Mouse (Mus musculus) embryonic facial prominence, embryonic 14.5 days (tissue): ENCODE results near the gene Il21r. TPM values are rescaled to one million over a fixed set of nuclear protein-coding genes. Genes with fewer than 3 reads are reported as not detected.

Experiments used
- ATAC-seq: fragments of 200-750 bp; cut with Nextera tagmentation; 2 replicates; pipeline ENCODE4 v1.8.0; 2017; ENCODE audit warnings: low read depth, moderate number of reproducible peaks, moderate TSS enrichment
- DNase-seq: peaks from one replicate; pipeline ENCODE4 v3.0.0-alpha.2; 2015; ENCODE audit warnings: low spot score
- H3K27ac ChIP-seq: fragments of 300-500 bp; sonication (generic); replicated peaks from 2 replicates; pipeline ENCODE4 v1.5.1; 2014; ENCODE audit warnings: low read depth, mild to moderate bottlenecking, low read length, moderate library complexity
- H3K27me3 ChIP-seq: fragments of 300-500 bp; sonication (generic); replicated peaks from 2 replicates; pipeline ENCODE4 v1.6.1; 2014; ENCODE audit warnings: low read length; ENCODE audit not compliant: control insufficient read depth, insufficient read depth
- H3K36me3 ChIP-seq: fragments of 300-500 bp; sonication (generic); 2 replicates; pipeline ENCODE4 v1.6.1; 2014; ENCODE audit warnings: low read length, mixed read lengths; ENCODE audit not compliant: control insufficient read depth, insufficient read depth
- H3K4me1 ChIP-seq: fragments of 300-500 bp; sonication (generic); 2 replicates; pipeline ENCODE4 v1.6.1; 2014; ENCODE audit warnings: antibody characterized with exemption, low read length; ENCODE audit not compliant: control insufficient read depth, insufficient read depth
- H3K4me2 ChIP-seq: fragments of 300-500 bp; sonication (generic); 2 replicates; pipeline ENCODE4 v1.6.1; 2014; ENCODE audit warnings: low read depth, mild to moderate bottlenecking, low read length, moderate library complexity, mixed read lengths
- H3K4me3 ChIP-seq: fragments of 300-500 bp; sonication (generic); 2 replicates; pipeline ENCODE4 v1.5.1; 2014; ENCODE audit warnings: low read depth, mild to moderate bottlenecking, low read length
- H3K9ac ChIP-seq: fragments of 300-500 bp; sonication (generic); 2 replicates; pipeline ENCODE4 v1.6.1; 2014; ENCODE audit warnings: low read depth, mild to moderate bottlenecking, low read length, moderate library complexity, mixed read lengths
- H3K9me3 ChIP-seq: fragments of 300-500 bp; sonication (generic); 2 replicates; pipeline ENCODE4 v1.6.1; 2016; ENCODE audit warnings: low read length; ENCODE audit not compliant: control insufficient read depth
- WGBS: fragments of 180-500 bp; shearing (Covaris S2); extraction: QIAGEN DNeasy Blood & Tissue Kit; methylation state at CpG from one replicate; pipeline ENCODE4 v1.1.7; 2014; 5-methylcytosine and 5-hydroxymethylcytosine counted together
- polyA plus RNA-seq: library from polyadenylated mRNA; unstranded; fragments of >200 nt; fragmentation: Nextera tagmentation; extraction: Ambion mirVana; gene quantifications from 2 replicates; pipeline ENCODE4 v1.2.1, GENCODE M21; 2014

The Il21r gene
- polyA plus RNA-seq, 1 experiment from 2014 or later, result 0.46 TPM

- no peak overlapping the region for H3K4me3 ChIP-seq
- H3K4me2 ChIP-seq, result no peak overlapping the region
- H3K27me3 ChIP-seq, result no peaks in the 10 kb centered on the region
- H3K36me3 ChIP-seq, result no peaks in the 10 kb centered on the region
- 78% methylated on average over 10 of the region's 10 CpGs for WGBS
- H3K9me3 ChIP-seq, result no peaks in the 10 kb centered on the region
- ATAC-seq, result no peak
- no peak for DNase-seq
- H3K4me1 ChIP-seq, result peaks cover 12% of the 10 kb centered on the region; the same call in 1 of the 2 replicates
- H3K27ac ChIP-seq, result no peak overlapping the region
- no peak overlapping the region for H3K9ac ChIP-seq
Observed at GRCm38 (mm10) chr7:125559537-125559936, 43.7 kb upstream of the Il21r start.

DNA sequence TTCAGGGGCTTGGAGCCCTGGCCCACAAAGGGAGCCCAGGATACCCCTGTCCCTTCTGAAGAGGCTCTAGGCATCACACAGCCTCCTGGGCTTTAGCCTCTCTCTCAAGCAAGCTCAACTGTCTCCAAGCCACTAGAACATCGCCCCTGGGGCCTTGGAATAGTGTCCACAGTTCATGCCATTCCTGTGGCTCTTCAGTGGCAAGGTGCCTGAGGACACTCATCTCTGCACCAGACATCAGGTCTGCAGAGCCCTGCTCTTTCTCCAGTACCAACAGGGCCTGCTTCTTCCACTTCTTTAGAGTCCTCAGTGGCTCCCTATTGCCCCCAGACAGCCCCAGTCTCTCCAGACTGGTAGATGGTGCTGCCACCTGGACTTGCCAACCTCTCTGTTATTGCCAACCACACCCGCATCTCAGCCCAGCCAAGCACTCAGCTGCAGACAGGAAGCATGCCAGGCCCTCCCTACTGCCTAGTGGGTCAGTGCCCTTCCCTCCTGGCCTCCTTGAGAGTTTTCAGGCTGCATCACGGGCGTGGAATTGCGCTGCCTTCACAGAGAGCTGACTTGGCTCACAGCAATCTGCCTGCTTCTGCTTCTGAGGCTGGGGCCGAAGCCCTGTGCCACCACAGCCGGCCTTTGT lies 43.0 kb upstream of the Il21r start:
- Histone ChIP-seq H3K4me1 (peaks cover 12% of the 10 kb centered on the region; the same call in 1 of the 2 replicates), H3K9ac (no peak overlapping the region), H3K27me3 (no peaks in the 10 kb centered on the region), H3K27ac (no peak overlapping the region), H3K4me2 (no peak overlapping the region), H3K4me3 (no peak overlapping the region), H3K9me3 (no peaks in the 10 kb centered on the region), H3K36me3 (no peaks in the 10 kb centered on the region)
- no peak for DNase-seq
- no peak for ATAC-seq
- WGBS, result 86% methylated on average over 7 of the region's 7 CpGs

DNA sequence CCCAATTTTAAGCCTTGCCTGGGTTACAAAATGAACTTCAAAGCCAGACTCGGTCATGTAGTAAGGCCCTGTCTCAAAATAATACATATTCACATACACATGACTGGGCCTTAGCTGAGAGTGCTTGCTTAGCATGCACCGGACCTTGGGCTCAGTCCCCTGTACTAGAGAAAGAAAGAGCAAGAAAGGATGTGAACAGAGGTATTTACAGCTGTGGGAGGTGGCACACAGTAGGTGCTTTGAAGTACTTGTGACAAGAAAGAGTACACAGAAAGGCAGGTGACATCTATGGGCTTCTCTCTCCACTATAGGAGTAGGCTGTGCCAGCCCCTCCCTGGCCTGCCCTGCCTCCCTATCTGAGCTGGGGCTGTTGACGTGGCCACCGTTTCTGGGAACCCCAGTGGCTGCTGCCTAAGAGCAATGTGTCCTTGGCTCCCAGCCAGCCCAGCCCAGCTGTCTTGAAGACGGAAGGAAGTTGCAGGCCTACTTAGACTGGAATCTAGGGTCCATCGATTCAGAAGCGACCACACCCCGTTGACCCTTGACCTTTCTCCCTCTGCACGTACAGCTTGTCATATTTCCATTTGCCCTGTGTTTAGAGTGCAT lies 42.0 kb upstream of the Il21r start:
- no peaks in the 10 kb centered on the region for H3K27me3 ChIP-seq
- no peak overlapping the region for H3K4me2 ChIP-seq
- H3K4me1 ChIP-seq, result peaks cover 12% of the 10 kb centered on the region; the same call in 1 of the 2 replicates
- H3K36me3 ChIP-seq, result no peaks in the 10 kb centered on the region
- ATAC-seq (no peak), DNase-seq (peak; percentile 64)
- no peaks in the 10 kb centered on the region for H3K9me3 ChIP-seq
- no peak overlapping the region for H3K4me3 ChIP-seq
- no peak overlapping the region for H3K9ac ChIP-seq
- no peak overlapping the region for H3K27ac ChIP-seq
- WGBS, result 50% methylated on average over 9 of the region's 9 CpGs

- DNase-seq, result no peak
- H3K4me1 ChIP-seq, result peaks cover 12% of the 10 kb centered on the region; the same call in 1 of the 2 replicates
- no peaks in the 10 kb centered on the region for H3K36me3 ChIP-seq
- H3K9ac ChIP-seq, result no peak overlapping the region
- H3K4me2 ChIP-seq, result no peak overlapping the region
- H3K4me3 ChIP-seq, result no peak overlapping the region
- H3K9me3 ChIP-seq, result no peaks in the 10 kb centered on the region
- no peaks in the 10 kb centered on the region for H3K27me3 ChIP-seq
- no peak for ATAC-seq
- 36% methylated on average over 4 of the region's 4 CpGs for WGBS
- no peak overlapping the region for H3K27ac ChIP-seq
Observed at GRCm38 (mm10) chr7:125562413-125562812, 40.8 kb upstream of the Il21r start.

DNA sequence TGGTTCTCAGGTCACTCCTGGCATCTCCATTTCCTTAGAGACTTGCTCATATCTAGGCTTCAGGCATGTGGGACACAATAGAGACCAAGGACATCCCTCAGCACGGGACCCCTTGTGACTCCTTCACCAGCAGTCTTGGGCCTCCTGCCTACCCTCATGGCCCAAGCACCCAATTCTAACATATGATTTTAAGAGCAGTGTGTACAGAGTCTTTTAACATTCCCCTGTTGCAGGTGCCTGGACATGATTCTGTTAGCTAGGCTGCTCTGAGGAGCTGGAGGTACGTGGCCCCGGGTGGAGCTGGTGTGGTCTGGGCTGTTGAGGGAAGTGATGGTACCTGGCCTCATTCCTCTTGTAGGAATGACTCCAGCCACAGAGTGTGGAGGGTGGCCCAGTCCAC lies 40.1 kb upstream of the Il21r start:
- DNase-seq (no peak), ATAC-seq (no peak)
- Histone ChIP-seq H3K4me1 (peaks cover 12% of the 10 kb centered on the region; the same call in 1 of the 2 replicates), H3K9ac (no peak overlapping the region), H3K27ac (no peak overlapping the region), H3K27me3 (no peaks in the 10 kb centered on the region), H3K4me3 (no peak overlapping the region), H3K4me2 (no peak overlapping the region), H3K36me3 (no peaks in the 10 kb centered on the region), H3K9me3 (no peaks in the 10 kb centered on the region)
- WGBS, result 93% methylated on average over 3 of the region's 3 CpGs

DNA sequence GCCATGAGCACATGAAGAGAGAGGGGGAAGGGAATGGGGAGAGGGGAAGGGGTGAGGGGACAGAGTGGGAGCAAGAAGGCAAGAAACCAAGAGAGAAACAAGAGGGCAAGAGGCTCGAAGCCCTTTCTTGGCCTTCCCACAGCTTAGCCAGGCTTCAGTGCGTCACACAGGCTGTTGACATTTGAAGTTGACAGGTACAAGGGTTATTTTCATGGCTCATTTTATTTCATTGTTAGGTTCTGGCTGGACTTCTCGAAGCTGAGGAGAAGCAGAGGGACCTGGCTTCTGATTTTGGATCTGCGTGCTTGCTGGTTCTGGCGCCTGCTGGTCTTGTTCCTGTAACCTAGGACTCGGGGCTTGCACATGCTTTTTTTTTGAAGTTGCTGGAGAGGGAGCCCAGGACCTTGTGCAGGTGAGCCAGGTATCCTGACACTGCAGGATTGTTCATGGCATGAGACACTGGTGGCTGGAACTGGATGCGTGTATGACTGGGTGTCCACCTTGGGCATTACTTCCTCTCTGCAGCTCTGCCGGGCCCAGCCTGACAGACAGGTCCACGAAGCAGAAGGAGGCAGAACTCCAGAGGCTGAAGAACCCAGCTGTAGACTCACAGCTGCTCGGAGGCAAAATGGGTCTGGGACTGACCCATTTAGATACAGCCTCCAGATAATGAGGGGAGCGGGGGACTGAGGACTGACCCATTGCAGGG lies 38.8 kb upstream of the Il21r start:
- peaks cover 12% of the 10 kb centered on the region; the same call in 1 of the 2 replicates for H3K4me1 ChIP-seq

DNA sequence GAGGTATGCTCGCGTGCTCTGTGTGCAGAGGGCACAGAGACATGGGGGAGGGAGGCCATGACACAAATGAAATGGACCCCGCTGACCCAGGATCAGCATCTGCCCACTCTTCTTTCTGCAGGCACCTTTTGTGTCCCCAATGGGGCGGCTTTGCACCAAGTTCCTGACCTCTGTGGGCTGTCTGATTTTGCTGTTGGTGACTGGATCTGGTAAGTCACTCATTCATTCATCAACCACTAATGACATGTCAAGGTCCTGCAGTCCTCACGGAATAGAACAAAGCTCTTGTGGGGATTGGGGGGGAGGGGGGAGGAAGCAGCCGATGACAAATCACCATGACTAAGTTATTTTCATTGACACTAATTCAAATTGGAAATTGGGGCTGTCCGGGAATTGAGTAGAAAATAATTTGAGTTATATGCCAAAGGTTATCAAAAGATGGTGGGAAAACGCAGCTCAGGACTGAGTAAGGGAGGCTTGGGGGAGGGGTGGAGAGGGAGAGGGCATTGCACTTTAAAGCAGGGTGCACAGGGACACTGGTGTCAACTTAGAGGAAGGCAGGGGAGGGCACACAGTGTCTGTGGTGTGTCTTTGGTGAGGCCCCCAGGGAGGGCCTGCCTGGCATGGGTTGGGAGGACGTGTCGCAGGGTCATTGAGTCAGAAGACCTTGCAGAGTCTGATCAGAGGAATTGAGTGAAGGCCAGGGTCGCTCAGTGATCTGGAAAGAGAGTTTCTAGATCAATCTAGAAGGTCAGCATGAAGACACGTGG lies 37.5 kb upstream of the Il21r start:
- H3K27ac ChIP-seq, result no peak overlapping the region
- no peaks in the 10 kb centered on the region for H3K27me3 ChIP-seq
- H3K4me2 ChIP-seq, result no peak overlapping the region
- 69% methylated on average over 12 of the region's 12 CpGs for WGBS
- ATAC-seq (no peak), DNase-seq (no peak)
- H3K9me3 ChIP-seq, result no peaks in the 10 kb centered on the region
- H3K4me1 ChIP-seq, result peaks cover 10% of the 10 kb centered on the region; the same call in 1 of the 2 replicates
- H3K9ac ChIP-seq, result no peak overlapping the region
- no peaks in the 10 kb centered on the region for H3K36me3 ChIP-seq
- H3K4me3 ChIP-seq, result no peak overlapping the region

More for the DNA sequence above, 38.8 kb upstream of the Il21r start:
- Histone ChIP-seq H3K9me3 (no peaks in the 10 kb centered on the region), H3K4me2 (no peak overlapping the region), H3K36me3 (no peaks in the 10 kb centered on the region), H3K9ac (no peak overlapping the region), H3K4me3 (no peak overlapping the region), H3K27ac (no peak overlapping the region), H3K27me3 (no peaks in the 10 kb centered on the region)
- DNase-seq (no peak), ATAC-seq (no peak)
- WGBS, result 69% methylated on average over 10 of the region's 11 CpGs

- Histone ChIP-seq H3K4me2 (no peak overlapping the region), H3K27me3 (no peaks in the 10 kb centered on the region), H3K4me1 (peaks cover 3% of the 10 kb centered on the region; the same call in 1 of the 2 replicates), H3K9me3 (no peaks in the 10 kb centered on the region), H3K36me3 (no peaks in the 10 kb centered on the region), H3K9ac (no peak overlapping the region), H3K27ac (no peak overlapping the region), H3K4me3 (no peak overlapping the region)
- no peak for DNase-seq
- WGBS, result 66% methylated on average over 2 of the region's 2 CpGs
- ATAC-seq, result no peak
Observed at GRCm38 (mm10) chr7:125566420-125566819, 36.8 kb upstream of the Il21r start.
